Mouse (Mus musculus) lung, embryonic 14.5 days (tissue): ENCODE measurements at regions not wholly inside any gene's neighbourhood (a gene's known extent, or its start where the extent isn't known, plus 50 kb on each side); places are given as distances from the start of the nearest gene placed in this dataset.

Experiments
- ATAC-seq: fragments of 200-750 bp; cut with Nextera tagmentation; 2 replicates; pipeline ENCODE4 v1.8.0; 2017; ENCODE audit warnings: mild to moderate bottlenecking, moderate TSS enrichment, moderate library complexity; ENCODE audit not compliant: insufficient read depth
- DNase-seq: peaks from one replicate; pipeline ENCODE4 v3.0.0-alpha.2; 2015
- H3K27ac ChIP-seq: fragments of 300-500 bp; sonication (generic); 2 replicates; pipeline ENCODE4 v1.5.1; 2014; ENCODE audit warnings: low read depth, mild to moderate bottlenecking, moderate library complexity
- H3K27me3 ChIP-seq: fragments of 300-500 bp; sonication (generic); 2 replicates; pipeline ENCODE4 v1.6.1; 2014; ENCODE audit warnings: low read length, control low read depth; ENCODE audit not compliant: insufficient read depth
- H3K36me3 ChIP-seq: fragments of 300-500 bp; sonication (generic); 2 replicates; pipeline ENCODE4 v1.6.1; 2014; ENCODE audit warnings: control low read depth; ENCODE audit not compliant: insufficient read depth
- H3K4me1 ChIP-seq: fragments of 300-500 bp; sonication (generic); 2 replicates; pipeline ENCODE4 v1.6.1; 2014; ENCODE audit warnings: antibody characterized with exemption, control low read depth; ENCODE audit not compliant: insufficient read depth
- H3K4me2 ChIP-seq: fragments of 300-500 bp; sonication (generic); 2 replicates; pipeline ENCODE4 v1.6.1; 2014; ENCODE audit warnings: mild to moderate bottlenecking
- H3K4me3 ChIP-seq: fragments of 300-500 bp; sonication (generic); 2 replicates; pipeline ENCODE4 v1.5.1; 2014; ENCODE audit warnings: low read depth, low read length
- H3K9ac ChIP-seq: fragments of 300-500 bp; sonication (generic); 2 replicates; pipeline ENCODE4 v1.6.1; 2014
- H3K9me3 ChIP-seq: fragments of 300-500 bp; sonication (generic); 2 replicates; pipeline ENCODE4 v1.6.1; 2016; ENCODE audit warnings: low read depth, low read length, control low read depth
- CTCF ChIP-seq: IDR thresholded peaks from 2 replicates; pipeline ENCODE4 v1.5.1; 2016; ENCODE audit warnings: antibody characterized with exemption, low read depth
- WGBS: fragments of 180-500 bp; shearing (Covaris S2); extraction: QIAGEN DNeasy Blood & Tissue Kit; methylation state at CpG from one replicate; pipeline ENCODE4 v1.1.7; 2014; 5-methylcytosine and 5-hydroxymethylcytosine counted together

DNA sequence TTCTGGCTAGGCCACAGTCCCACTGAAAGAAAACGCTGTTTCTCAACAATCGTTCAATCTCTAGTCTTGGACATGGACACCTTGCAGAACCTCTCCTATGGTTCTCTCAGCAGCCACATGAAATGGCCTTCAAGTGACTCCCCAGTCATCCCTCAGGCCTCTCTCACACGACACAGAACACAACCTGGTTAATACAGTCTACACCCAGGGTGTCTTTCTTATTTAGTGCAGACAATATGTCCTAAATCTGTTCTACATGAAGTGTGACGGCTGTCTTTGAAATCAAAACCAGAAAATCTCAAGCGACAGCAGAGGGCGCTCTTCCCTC lies 75.2 kb upstream of the Egfl6 start:
- H3K4me3 ChIP-seq, result no peak overlapping the region
- no peak overlapping the region for H3K27ac ChIP-seq
- H3K9ac ChIP-seq, result 0 out of 2 replicates have a peak overlapping the region, but pooled peaks have one; percentile 29
- ATAC-seq (no peak), DNase-seq (no peak)
- peak; percentile 73 for TF ChIP-seq CTCF
- H3K27me3 ChIP-seq, result no peaks in the 10 kb centered on the region
- 27% methylated on average over 6 of the region's 6 CpGs for WGBS
- H3K4me2 ChIP-seq, result peak overlapping the region; percentile 51
- H3K36me3 ChIP-seq, result no peaks in the 10 kb centered on the region
- no peaks in the 10 kb centered on the region for H3K4me1 ChIP-seq
- H3K9me3 ChIP-seq, result no peaks in the 10 kb centered on the region

DNA sequence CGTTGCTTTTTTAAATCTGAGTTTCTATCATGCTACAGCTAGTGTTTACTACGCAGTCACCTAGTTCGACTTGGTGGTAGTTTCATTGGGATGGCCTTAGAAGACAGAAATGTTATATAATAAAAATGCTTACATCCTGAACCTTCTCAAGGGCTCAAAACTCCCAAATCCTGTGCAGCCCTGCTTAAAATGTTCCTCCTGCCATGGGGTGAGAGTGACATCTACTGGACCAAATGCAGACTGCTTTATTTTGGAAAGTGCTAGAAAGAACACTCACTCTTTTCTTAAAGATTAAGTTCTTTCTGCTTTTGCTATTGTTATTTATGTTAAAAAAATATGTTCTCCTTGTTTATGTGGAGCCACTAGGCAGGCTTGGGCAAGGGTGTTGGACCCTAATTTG lies 66.9 kb upstream of the Egfl6 start:
- H3K27me3 ChIP-seq, result no peaks in the 10 kb centered on the region
- 49% methylated on average over 3 of the region's 3 CpGs for WGBS

DNA sequence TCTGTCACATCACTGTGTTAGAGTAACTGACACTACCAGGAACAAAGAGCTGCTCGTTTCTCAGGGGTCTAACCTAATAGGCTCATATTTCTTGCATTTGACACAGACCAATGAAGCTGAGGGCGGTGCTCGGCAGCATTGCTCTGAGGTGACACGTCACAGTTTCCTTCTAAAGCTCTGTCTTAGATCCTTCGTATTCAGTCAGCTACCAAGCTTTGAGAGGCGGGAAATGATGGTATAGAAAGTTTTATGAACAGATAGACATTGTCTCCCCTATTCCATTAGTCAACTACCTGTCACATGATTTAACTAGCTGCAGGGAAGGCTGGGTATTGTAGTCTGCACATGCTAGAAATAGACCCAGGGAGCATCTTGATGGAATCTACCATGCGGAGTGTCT lies 60.2 kb upstream of the Egfl6 start:
- H3K27ac ChIP-seq, result no peak overlapping the region
- DNase-seq, result no peak
- peak; percentile 63; the same call in 1 of the 2 replicates for ATAC-seq
- H3K4me3 ChIP-seq, result 0 out of 2 replicates have a peak overlapping the region, but pooled peaks have one; percentile 8
- 26% methylated on average over 7 of the region's 7 CpGs for WGBS
- no peaks in the 10 kb centered on the region for H3K4me1 ChIP-seq
- H3K9ac ChIP-seq, result no peak overlapping the region
- H3K9me3 ChIP-seq, result no peaks in the 10 kb centered on the region
- peak overlapping the region; percentile 15; the same call in 1 of the 2 replicates for H3K4me2 ChIP-seq
- no peak for TF ChIP-seq CTCF
- no peaks in the 10 kb centered on the region for H3K27me3 ChIP-seq
- no peaks in the 10 kb centered on the region for H3K36me3 ChIP-seq

More for the DNA sequence above, 66.9 kb upstream of the Egfl6 start:
- no peaks in the 10 kb centered on the region for H3K4me1 ChIP-seq
- no peak overlapping the region for H3K27ac ChIP-seq
- no peak overlapping the region for H3K4me3 ChIP-seq
- ATAC-seq (no peak), DNase-seq (peak; percentile 77)
- H3K4me2 ChIP-seq, result no peak overlapping the region
- no peaks in the 10 kb centered on the region for H3K36me3 ChIP-seq
- no peaks in the 10 kb centered on the region for H3K9me3 ChIP-seq
- peak; percentile 79 for TF ChIP-seq CTCF
- H3K9ac ChIP-seq, result no peak overlapping the region

DNA sequence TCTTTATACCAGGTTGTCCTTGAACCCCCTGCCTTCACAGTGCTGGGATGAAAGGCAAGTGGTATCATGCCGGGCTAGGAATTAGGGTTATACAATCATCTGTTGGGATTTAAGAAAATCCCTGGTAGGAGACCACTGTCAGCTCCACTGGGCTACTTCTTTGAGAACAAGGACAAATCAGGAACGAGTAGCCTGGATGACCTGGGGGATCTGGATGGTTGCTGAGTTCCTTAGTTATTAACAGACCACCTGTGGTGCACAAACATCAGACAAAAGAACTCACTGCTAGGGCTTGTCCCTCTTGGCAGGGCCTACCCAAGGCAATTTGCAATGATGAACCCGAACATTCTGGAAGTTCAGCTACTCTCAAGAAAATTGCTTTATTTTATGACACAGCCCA lies 55.7 kb upstream of the Egfl6 start:
- no peak for ATAC-seq

DNA sequence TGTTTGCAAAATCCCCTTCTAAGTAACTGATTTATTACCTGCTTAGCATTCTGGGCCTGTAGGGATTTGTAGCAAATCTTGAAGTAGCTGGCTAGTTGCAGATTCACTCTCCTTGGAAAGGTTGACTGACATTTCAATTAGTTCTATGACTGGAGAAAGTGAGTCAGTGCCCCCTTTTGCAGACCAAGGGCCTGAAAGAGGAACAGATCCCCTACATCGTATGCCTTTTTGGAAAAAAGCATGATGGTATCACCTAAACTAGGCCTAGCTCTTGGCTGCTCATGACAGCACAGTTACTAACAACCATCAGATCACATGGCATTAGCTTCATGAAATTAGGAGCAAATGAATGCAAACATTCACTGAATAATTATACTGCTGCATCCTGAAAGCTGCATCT lies 54.7 kb upstream of the Egfl6 start:
- H3K27ac ChIP-seq, result no peak overlapping the region
- H3K27me3 ChIP-seq, result no peaks in the 10 kb centered on the region
- no peak overlapping the region for H3K9ac ChIP-seq
- WGBS, result 86% methylated on average over 1 of the region's 1 CpGs
- no peak overlapping the region for H3K4me3 ChIP-seq
- no peak for ATAC-seq
- no peaks in the 10 kb centered on the region for H3K4me1 ChIP-seq
- no peak overlapping the region for H3K4me2 ChIP-seq
- H3K36me3 ChIP-seq, result no peaks in the 10 kb centered on the region
- no peak for TF ChIP-seq CTCF
- H3K9me3 ChIP-seq, result no peaks in the 10 kb centered on the region
- no peak for DNase-seq

More for the DNA sequence above, 55.7 kb upstream of the Egfl6 start:
- Histone ChIP-seq H3K9ac (no peak overlapping the region), H3K27me3 (no peaks in the 10 kb centered on the region), H3K9me3 (no peaks in the 10 kb centered on the region), H3K4me1 (no peaks in the 10 kb centered on the region), H3K4me2 (no peak overlapping the region), H3K36me3 (no peaks in the 10 kb centered on the region), H3K4me3 (no peak overlapping the region), H3K27ac (no peak overlapping the region)
- no peak for DNase-seq
- no peak for TF ChIP-seq CTCF
- WGBS, result 59% methylated on average over 3 of the region's 3 CpGs
